Mouse (Mus musculus): ENCODE results near the gene Slc26a3. TPM values are rescaled to one million over a fixed set of nuclear protein-coding genes. Genes with fewer than 3 reads are reported as not detected.

Slc26a3 gene
- total RNA-seq, 2 experiments from 2014 or later: 1.1 to 2.0 TPM

DNA sequence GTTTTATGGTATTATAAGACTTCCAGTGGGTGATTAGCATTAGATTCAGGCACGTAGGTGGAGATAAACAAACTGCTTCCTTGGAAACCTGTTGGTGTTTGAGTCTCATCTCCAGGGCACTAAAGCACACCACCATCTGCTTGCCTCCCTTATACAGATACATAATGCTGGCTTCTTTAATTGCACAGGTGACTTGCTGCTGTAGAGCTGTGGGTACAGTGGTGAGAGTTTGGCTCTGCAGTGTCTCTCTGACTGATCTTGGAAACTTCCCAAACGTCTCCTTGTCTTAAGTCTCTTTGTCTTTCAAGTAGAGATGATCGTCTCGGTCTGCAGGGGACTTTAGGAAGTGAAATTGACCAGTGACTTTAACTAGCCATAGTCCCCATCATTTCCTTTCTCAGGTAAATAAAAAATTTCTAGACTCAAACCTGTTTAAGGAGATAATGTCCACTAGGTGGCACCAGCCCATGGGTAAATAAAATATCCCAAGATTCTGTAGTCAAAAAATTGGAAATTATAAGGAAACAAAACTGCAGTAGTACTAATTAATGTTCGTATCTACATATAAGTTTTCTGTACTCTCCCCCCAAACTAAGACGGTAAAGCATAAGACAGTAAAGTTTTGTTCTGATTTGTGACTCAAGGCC lies 117.2 kb downstream of the Slc26a3 start:
- intact Hi-C loops (cut with DNase I): loop anchor here (2.0 to 10.0 kb wide), 5 partner anchors 124 to 419 kb away; partner anchors contain the start of gene Bcap29
- peak in 1 of 2 experiments; percentile 33 for DNase-seq

DNA sequence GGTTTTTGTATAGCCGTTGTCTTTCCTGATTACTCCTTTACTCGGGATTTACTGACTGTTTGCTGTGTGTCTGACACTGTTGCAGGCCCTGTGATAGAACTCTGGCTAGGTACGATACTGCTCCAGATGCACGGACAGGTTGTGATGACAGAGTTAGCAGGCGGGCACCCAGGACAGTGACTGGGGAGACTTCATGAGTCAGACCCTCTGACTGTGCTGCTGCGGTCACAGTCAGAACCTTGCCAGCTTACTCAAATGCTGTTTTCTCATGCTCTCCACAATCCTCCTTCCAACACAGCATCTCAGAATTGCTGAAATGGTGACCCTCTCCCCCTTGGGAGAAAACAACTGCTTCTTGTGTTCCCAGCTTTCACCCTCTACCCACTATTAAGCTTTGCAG lies 117.8 kb downstream of the Slc26a3 start:
- no peak for DNase-seq
- intact Hi-C loops (cut with DNase I): loop anchor here (2.0 to 10.0 kb wide), 5 partner anchors 124 to 419 kb away; partner anchors contain the start of gene Bcap29

DNA sequence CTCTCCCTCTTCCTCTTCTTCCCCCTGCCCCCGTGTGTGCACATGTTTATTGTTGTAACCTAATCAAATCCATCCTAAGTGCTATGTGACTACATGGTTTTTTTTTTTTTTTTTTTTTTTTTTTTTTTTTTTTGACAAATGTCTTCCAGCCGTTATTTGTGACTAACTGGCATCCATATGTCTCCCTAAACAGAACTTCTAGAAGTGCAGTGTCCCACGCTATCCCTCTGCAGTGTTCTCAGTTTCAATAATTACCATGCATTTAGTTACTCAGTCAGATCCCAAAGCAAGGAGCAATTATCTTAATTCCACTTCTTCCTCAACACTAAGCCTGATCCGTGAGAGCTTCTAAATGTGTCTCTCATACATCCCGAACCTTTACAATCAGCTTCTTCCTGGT lies 120.5 kb downstream of the Slc26a3 start:
- intact Hi-C loops (cut with DNase I): no loop called here
- DNase-seq: no peak

DNA sequence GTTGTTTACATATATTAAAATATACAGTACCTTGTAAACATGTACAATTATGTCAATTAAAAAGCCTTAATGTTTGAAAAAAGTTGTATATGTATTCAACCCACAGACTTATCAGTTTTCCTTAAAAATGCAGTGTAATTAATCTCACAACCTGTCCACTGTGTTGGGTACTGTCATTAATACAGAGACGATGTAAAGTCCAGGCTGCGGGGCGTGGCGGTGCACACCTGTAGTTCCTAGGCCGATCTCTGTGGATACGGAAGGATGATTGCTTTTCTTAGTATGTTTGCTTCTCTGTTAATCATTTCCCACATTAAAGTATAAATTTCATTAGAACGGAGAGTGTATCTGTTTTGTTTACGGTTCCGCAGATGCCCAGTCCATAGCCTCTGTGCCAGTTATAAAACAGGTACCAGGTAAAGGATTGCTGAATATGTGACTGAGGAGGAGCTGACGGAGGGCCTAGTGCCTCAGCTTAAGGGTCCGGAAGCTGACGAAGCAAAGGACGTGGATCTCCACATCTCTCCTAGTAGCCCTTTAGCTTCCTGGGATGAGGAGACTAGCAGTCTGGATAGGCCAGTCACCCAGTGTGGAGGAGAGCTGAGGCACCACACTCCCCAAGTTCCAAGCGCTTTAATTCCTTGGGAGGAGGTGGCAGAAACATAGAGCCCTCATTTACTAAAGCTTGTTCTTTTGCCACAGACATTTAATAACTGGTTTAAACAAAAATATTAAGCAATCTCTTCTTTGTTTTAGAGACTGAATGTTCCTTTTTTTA lies 122.2 kb downstream of the Slc26a3 start:
- no peak for DNase-seq

DNA sequence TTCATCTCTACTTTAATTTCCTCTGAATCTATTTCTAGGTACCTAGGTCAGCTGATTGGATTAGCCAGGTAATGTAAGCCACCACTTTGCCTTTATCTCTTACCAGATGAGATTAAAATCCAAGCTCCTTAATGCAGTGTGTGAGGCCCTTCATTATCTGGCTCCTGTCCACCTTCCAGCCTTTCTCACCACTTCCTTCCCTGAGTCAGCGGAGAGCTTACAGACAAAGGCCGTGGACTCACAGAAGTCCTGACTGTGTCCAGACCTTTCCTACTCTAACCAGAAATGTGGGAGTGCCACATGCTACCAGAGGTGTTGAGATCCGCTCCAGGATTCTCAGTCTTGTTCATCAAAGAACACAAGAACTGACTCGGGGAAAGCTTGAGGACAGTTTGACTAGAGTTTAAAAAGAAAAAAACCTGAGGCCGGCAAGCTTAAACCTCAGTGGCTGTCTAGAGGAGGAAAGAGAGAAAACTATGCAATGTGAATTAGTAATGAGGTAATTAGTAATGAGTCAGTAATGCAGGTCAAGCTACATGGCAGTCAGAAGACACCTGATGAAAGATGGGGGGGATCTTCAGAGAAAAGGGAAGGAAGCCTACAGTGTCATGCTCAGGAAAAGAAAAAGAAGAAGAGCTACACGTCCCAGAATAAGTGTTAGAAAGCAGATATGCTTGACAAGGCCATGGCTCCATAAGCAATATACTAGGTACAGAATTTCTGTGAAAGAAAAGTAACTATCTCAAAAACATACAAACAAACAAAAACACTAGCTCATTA lies 123.2 kb downstream of the Slc26a3 start:
- intact Hi-C loops (cut with DNase I): no loop called here
- no peak for DNase-seq

More for the DNA sequence above, 122.2 kb downstream of the Slc26a3 start:
- intact Hi-C loops (cut with DNase I): no loop called here

DNA sequence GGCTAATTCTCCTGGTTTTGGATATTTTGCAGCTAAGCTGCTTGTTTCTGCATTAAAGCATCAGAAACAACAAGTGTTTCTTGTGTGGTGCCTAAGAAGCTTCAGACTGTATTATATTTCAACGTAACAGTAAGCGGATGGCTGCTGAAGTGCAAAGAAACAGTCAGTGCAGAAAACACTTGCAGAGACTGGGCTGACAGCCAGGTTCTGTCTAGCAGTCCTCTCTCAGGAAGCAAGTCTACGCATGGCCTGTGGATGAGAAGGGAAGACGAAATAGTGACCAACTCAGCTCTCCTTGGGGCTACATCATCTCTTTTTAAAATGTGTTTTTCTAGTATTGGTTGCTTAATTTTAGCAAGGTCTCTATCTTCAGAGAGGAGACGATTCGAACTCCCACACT lies 129.4 kb downstream of the Slc26a3 start:
- intact Hi-C loops (cut with DNase I): no loop called here
- peak; percentile 23 to 38 for DNase-seq

DNA sequence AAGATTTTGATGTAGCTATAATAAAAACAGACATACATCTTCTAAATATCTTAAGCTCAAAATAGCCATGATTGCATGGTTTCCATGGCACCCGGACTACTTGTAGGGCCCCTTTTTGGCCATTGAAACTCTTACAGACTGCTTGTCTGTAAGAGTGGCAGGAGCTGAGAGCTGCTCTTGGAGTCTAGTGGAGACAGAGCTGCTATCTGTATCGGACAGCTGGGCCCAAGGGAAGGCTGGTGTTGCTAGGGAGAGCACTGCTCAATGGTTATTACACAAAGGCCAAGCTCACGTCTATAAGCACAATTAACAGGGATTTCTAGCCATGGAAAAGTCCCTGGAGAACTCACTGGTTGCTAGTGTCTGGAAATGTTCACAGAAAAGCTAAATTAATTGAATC lies 130.7 kb downstream of the Slc26a3 start:
- DNase-seq: no peak
- intact Hi-C loops (cut with DNase I): no loop called here

Other genes with a start within 250 kb of the Slc26a3 start
- not detected for gene Gm6993, start 150.1 kb upstream of the Slc26a3 start, total RNA-seq (2021)
- gene Lamb1, start 125.6 kb upstream of the Slc26a3 start, total RNA-seq (2021): 100 to 1,000 TPM; 158 to 162 TPM
- 100 to 1,000 TPM; 382 to 401 TPM for gene Dld, start 39.4 kb upstream of the Slc26a3 start, total RNA-seq (2021)
- 10 to 100 TPM; 10.5 to 11.4 TPM for gene Cbll1, start 108.7 kb downstream of the Slc26a3 start, total RNA-seq (2021)
- under 1 TPM in 1 of 2 experiments, not detected in 1; 0.07 TPM for gene Slc26a4, start 169.1 kb downstream of the Slc26a3 start, total RNA-seq (2021)
- 10 to 100 TPM; 23.2 to 25.2 TPM for gene Bcap29, start 243.8 kb downstream of the Slc26a3 start, total RNA-seq (2021)